Mouse (Mus musculus): ENCODE data around the gene Galnt11. TPM values are rescaled to one million over a fixed set of nuclear protein-coding genes. Genes with fewer than 3 reads are reported as not detected.

Galnt11 gene
- 56.9 to 66.4 TPM (median 62.4 TPM) in 4 replicates for total RNA-seq (2023; ENCODE audit: inconsistent age)

DNA sequence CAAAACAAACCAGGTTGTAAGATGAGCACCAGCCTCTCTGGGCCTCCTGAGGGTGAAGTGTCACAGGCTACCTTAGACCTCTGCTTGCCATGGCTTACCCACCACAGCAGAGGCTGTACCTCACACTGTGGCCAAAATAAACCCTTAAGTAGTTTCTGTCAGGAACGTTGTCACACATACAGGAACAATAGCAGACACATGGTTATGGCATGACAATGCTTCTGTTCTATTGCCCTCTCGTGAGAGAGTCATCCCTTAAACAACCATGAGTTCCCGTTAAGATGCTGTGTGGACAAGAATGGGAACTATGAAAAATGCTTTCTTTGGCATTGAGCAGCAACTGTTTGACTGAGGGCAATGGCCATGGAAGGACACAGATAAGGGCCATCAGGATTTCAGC lies at the start of gene Galnt11:
TSS of gene Galnt11 (plus strand) at position 301 of the 400 bp plus-strand sequence.

DNA sequence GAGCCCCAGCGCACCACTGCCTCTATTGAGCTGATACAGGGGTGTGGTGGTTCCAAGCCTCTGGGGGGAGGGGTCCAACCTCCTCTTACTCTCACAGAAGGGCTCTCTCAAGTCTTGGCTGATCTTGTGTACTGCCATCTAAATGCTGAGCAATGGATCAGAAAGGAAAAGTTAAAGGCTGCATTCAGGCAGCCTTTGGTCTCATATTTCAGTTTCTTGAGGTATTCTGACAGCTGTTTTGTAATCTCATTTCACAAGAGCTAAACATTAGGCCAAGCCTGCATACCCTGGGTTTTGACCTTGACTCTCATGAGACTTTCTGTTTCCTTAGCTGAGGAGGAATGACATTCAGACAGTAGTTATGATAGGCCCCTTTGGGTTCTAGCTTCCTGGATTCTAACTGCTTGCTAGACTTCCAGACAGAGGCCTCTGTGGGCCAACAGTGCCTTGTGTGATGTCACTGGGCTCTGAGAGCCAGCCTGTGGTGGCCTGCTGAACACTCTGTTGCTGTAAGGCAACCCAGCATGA lies 40.6 kb upstream of the Galnt11 start, which contains the start of gene Galntl5:
TSS of gene Galntl5 (plus strand) at position 457 of the 528 bp plus-strand sequence.

GRCm38 (mm10) chr5:25222752-25223702 lies 1.3 kb downstream of the Galnt11 start, which contains the start of gene E130116L18Rik:
TSS of gene E130116L18Rik (minus strand) at chr5:25223153.

Other genes starting within 250 kb of the Galnt11 start
- 28.2 to 37.8 TPM (median 33.8 TPM) in 4 replicates for gene Prkag2, start 121.3 kb upstream of the Galnt11 start, total RNA-seq (2023; ENCODE audit: inconsistent age)
- not detected in 4 replicates for gene Galntl5, start 40.4 kb upstream of the Galnt11 start, total RNA-seq (2023; ENCODE audit: inconsistent age)
- not detected in 4 replicates for gene E130116L18Rik, start 1.2 kb downstream of the Galnt11 start, total RNA-seq (2023; ENCODE audit: inconsistent age)